Mouse (Mus musculus): Measurements from ENCODE around the gene Mycn. TPM values are rescaled to one million over a fixed set of nuclear protein-coding genes. Genes with fewer than 3 reads are reported as not detected.
A peak's percentile ranks its signal among the peaks of the same experiment; 100 is the strongest.

The Mycn gene
- polyA plus RNA-seq, 1 experiment from 2014 or later: 154 TPM

DNA sequence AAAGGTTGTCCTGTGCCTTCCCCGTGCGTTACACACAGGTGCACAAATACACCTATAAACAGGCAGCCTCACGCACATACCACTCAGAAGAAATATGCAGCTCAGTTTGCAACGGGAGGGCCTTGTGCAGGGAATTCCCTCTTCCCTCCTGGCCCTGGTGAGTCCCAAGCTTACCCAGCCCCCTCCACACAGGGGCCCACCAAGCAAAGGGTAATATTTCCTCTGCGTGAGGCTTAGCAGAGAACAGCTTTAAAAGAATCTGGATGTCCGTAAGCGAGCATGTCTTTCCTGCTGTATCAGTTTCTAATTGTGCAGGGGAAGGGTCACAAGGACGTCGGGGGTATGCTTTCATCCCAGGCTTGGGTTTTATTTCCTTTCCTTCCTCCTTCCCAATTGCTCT, 25.4 kb downstream of the Mycn start:
- 29% methylated on average over 9 of the region's 9 CpGs for WGBS

DNA sequence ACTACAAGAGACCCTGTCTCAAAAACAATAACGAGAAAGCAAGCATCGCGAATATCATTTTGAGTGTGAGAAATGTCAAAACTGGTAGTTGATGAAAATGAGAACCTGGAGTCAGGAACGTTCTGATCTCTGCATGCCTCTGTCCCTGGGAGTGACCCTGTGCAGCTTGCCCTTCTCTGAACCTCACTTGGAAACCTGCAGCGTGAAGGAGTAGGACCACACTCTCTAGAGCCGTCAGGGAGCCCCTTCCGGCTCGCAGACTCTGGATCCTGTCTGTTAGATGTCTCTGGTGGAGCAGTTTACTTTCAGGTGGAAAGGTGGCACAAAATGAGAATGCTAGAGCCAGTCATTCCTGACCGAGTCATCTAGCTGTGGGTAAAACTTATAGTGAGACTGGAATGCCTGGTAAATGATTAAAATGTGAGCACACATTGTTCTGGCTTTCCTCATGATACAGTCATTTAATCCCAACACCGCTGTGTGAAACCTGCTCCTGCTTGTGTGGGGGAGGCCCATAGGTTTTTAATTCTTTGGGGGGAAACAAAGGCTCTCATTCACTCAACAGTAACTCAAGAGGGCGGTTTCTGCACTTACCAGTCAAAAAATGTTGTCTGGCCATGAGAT, 31.2 kb downstream of the Mycn start:
- no peaks in the 10 kb centered on the region for H3K27me3 ChIP-seq (replicated peaks; ENCODE audit: low read depth, poor library complexity, severe bottlenecking)
- peaks cover 50% of the 10 kb centered on the region for H3K4me1 ChIP-seq
- H3K4me3 ChIP-seq: no peak overlapping the region
- H3K27ac ChIP-seq (replicated peaks): peak overlapping the region; percentile 48; the same call in 1 of the 2 replicates
- no peak for DNase-seq (ENCODE audit: low spot score)
- no peaks in the 10 kb centered on the region for H3K9me3 ChIP-seq
- H3K36me3 ChIP-seq (replicated peaks): no peaks in the 10 kb centered on the region
- 79% methylated on average over 11 of the region's 11 CpGs for WGBS

More for the DNA sequence above, 25.4 kb downstream of the Mycn start:
- no peaks in the 10 kb centered on the region for H3K9me3 ChIP-seq
- H3K4me3 ChIP-seq: no peak overlapping the region
- H3K27me3 ChIP-seq (replicated peaks; ENCODE audit: low read depth, poor library complexity, severe bottlenecking): no peaks in the 10 kb centered on the region
- H3K36me3 ChIP-seq (replicated peaks): no peaks in the 10 kb centered on the region
- peak; percentile 60 for DNase-seq (ENCODE audit: low spot score)
- H3K27ac ChIP-seq (replicated peaks): peak overlapping the region; percentile 62
- peaks cover 50% of the 10 kb centered on the region for H3K4me1 ChIP-seq

DNA sequence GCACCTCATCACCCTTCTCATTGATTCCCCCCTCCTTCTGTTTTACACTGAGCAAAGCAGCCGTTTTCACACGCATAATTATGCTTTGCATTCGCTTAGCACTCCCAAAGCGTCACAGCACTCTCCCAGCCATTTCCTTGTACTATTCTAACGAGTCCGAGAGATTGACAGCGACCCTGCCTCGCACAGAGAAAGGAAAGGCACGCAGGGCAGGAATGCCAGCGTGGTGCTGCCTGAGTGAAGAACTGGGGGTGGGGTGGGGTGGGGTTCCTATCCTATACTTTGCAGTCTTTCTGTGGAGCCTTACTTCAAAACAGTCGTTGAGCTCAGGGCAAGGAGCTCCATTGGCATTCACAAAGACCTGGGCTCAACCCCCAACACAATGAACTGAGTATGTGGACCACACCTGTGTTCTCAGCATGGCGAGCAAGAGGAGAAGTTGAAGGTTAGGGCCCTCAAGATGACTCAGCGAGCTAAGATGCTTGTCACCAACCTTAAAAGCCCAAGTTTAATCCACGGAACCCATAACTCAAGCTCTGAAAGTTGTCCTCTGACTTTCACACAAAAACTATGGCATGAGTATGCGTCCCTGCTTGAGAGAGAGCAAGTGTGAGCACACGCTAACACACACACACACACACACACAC, 32.0 kb downstream of the Mycn start:
- H3K4me1 ChIP-seq: peaks cover 50% of the 10 kb centered on the region
- no peak for DNase-seq (ENCODE audit: low spot score)
- no peaks in the 10 kb centered on the region for H3K9me3 ChIP-seq
- no peak overlapping the region for H3K4me3 ChIP-seq
- 66% methylated on average over 16 of the region's 16 CpGs for WGBS
- H3K27ac ChIP-seq (replicated peaks): peak overlapping the region; percentile 48; the same call in 1 of the 2 replicates
- H3K36me3 ChIP-seq (replicated peaks): no peaks in the 10 kb centered on the region
- no peaks in the 10 kb centered on the region for H3K27me3 ChIP-seq (replicated peaks; ENCODE audit: low read depth, poor library complexity, severe bottlenecking)

DNA sequence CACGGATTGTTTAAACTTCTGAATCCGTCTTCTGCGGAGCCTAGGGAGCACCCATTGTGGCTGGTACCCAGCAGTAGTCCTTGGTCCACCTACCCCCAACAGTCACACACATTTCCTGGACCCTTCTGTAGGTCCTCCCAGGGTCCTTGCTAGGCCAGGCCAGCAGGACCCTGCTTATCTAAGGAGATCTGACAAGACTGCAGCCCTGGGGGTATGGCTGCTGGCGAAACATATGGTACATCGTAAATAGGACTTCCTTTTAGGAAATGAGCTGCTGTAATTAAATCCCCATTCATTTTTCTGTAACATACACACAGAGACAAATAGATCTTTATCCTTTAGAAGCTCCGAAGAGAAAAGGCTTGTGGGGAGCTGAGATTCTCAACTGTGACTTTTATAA, 34.9 kb downstream of the Mycn start:
- DNase-seq (ENCODE audit: low spot score): peak; percentile 56
- H3K27me3 ChIP-seq (replicated peaks; ENCODE audit: low read depth, poor library complexity, severe bottlenecking): no peaks in the 10 kb centered on the region
- no peak overlapping the region for H3K4me3 ChIP-seq
- peaks cover 52% of the 10 kb centered on the region for H3K4me1 ChIP-seq
- H3K36me3 ChIP-seq (replicated peaks): no peaks in the 10 kb centered on the region
- no peaks in the 10 kb centered on the region for H3K9me3 ChIP-seq
- WGBS: 48% methylated on average over 6 of the region's 6 CpGs
- peak overlapping the region; percentile 94 for H3K27ac ChIP-seq (replicated peaks)

DNA sequence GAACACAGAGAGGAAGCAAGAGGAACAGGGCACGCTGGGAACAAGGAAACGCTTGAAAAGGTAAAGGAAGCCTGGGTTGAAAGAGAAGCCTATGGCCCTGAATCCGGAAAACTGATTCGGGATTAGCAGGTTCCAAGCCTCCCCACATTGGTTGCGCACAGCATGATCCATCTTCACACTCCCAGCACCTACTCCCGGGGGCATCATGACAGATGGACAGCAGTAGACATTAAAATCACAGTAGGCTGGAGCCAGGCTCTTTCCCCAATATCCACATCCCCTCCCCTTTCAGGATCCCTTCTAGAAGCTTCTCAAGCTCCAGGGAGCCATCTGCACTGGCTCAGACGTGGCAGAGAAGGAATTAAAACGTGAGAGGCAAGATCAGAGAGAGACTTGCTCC, 35.4 kb downstream of the Mycn start:
- Histone ChIP-seq H3K4me3 (no peak overlapping the region), H3K9me3 (no peaks in the 10 kb centered on the region), H3K27ac (replicated peaks) (peak overlapping the region; percentile 94), H3K27me3 (replicated peaks; ENCODE audit: low read depth, poor library complexity, severe bottlenecking) (no peaks in the 10 kb centered on the region), H3K36me3 (replicated peaks) (no peaks in the 10 kb centered on the region), H3K4me1 (peaks cover 52% of the 10 kb centered on the region)
- no peak for DNase-seq (ENCODE audit: low spot score)
- 64% methylated on average over 8 of the region's 8 CpGs for WGBS

DNA sequence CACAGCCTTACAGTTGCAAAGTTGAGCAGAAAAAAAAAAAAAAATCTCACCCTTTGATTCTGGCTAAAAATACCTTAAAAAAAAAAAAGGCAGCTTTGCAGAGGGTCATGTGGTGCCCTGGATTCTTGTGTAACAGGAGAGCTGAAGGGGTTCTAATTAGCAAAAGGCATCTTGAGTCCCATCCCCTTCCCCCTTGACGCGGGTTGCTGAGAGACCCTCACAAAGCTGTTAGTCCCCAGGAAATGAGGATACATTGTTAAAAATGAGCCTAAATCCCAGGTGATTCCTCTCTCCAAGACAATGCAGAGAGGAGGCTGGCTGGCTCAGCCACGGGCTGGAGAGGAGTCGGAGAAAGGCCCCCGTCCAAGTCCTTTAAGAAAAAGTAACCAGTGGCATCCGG, 36.6 kb downstream of the Mycn start:
- Histone ChIP-seq H3K4me3 (peak overlapping the region; percentile 51; the same call in 1 of the 2 replicates), H3K9me3 (0 out of 2 replicates have a peak, but pooled peaks cover 2% of the 10 kb centered on the region), H3K36me3 (replicated peaks) (no peaks in the 10 kb centered on the region), H3K27ac (replicated peaks) (peak overlapping the region; percentile 94), H3K27me3 (replicated peaks; ENCODE audit: low read depth, poor library complexity, severe bottlenecking) (no peaks in the 10 kb centered on the region), H3K4me1 (peaks cover 45% of the 10 kb centered on the region)
- WGBS: 27% methylated on average over 6 of the region's 6 CpGs
- DNase-seq (ENCODE audit: low spot score): peak; percentile 29

DNA sequence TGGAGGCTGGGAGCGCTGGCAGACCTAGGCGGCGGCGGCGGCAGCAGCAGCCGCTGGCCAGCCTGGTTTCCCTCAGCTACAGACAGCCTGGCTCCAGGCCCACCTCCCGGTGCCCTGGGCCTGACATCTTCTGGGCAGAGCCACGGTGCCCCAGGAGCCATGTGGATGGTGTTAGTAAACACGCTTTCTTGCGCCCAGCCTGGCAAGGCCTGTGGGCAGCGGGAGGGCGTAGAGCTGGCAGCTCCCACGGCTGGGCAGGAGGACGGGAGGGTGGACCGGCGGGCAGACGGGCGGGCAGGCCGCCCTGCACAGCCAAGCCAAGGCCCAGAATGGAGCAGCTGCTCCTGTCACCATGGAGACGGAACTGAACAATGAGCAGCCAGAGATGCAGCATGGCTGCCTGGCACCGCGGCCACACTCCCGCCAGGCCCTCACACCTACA, 37.2 kb downstream of the Mycn start:
- 7% methylated on average over 23 of the region's 23 CpGs for WGBS
- Histone ChIP-seq H3K27ac (replicated peaks) (peak overlapping the region; percentile 94), H3K36me3 (replicated peaks) (no peaks in the 10 kb centered on the region), H3K4me3 (peak overlapping the region; percentile 51), H3K27me3 (replicated peaks; ENCODE audit: low read depth, poor library complexity, severe bottlenecking) (no peaks in the 10 kb centered on the region), H3K9me3 (0 out of 2 replicates have a peak, but pooled peaks cover 4% of the 10 kb centered on the region), H3K4me1 (peaks cover 40% of the 10 kb centered on the region)
- peak; percentile 80 for DNase-seq (ENCODE audit: low spot score)

DNA sequence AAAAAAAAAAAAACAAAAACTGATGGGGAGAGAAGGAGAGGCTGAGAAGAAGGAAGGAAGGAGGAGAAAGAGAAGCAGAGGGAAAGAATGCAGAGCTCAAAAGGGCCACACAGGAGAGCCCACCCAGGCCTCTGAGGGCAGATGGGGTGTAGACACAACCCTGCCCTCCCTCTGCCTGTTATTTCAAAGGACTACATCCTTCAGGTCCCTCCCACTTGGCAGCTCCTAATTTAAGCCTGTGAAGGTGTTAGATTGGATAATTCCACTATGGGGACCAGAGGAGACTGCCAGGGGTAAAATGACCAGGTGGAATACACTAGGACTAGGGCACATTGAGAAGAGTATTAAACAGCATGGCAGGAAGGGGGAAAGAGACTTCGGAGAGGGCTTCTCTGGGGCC, 37.6 kb downstream of the Mycn start:
- H3K36me3 ChIP-seq (replicated peaks): no peaks in the 10 kb centered on the region
- WGBS: 26% methylated on average over 1 of the region's 1 CpGs
- H3K4me3 ChIP-seq: peak overlapping the region; percentile 51
- H3K4me1 ChIP-seq: peaks cover 36% of the 10 kb centered on the region
- H3K9me3 ChIP-seq: 0 out of 2 replicates have a peak, but pooled peaks cover 4% of the 10 kb centered on the region
- no peak for DNase-seq (ENCODE audit: low spot score)
- no peaks in the 10 kb centered on the region for H3K27me3 ChIP-seq (replicated peaks; ENCODE audit: low read depth, poor library complexity, severe bottlenecking)
- H3K27ac ChIP-seq (replicated peaks): peak overlapping the region; percentile 94

DNA sequence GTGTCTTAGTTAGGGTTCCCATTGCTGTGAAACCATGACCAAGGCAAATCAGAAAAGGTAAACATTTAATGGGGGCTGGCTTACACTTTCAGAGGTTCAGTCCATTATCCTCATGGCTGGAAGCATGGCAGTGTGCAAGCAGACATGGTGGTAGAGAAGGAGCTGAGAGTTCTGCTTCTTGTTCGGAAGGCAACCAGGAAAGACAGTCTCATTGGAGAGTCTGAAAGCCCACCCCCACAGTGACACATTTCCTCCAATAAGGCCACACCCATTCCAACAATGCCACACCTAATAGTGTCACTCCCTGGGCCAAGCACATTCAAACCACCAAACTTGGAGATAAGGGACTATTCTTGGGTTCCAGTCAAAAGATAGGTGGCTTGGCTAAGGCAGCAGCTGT, 39.3 kb downstream of the Mycn start:
- H3K36me3 ChIP-seq (replicated peaks): no peaks in the 10 kb centered on the region
- WGBS: 95% methylated on average over 1 of the region's 1 CpGs

DNA sequence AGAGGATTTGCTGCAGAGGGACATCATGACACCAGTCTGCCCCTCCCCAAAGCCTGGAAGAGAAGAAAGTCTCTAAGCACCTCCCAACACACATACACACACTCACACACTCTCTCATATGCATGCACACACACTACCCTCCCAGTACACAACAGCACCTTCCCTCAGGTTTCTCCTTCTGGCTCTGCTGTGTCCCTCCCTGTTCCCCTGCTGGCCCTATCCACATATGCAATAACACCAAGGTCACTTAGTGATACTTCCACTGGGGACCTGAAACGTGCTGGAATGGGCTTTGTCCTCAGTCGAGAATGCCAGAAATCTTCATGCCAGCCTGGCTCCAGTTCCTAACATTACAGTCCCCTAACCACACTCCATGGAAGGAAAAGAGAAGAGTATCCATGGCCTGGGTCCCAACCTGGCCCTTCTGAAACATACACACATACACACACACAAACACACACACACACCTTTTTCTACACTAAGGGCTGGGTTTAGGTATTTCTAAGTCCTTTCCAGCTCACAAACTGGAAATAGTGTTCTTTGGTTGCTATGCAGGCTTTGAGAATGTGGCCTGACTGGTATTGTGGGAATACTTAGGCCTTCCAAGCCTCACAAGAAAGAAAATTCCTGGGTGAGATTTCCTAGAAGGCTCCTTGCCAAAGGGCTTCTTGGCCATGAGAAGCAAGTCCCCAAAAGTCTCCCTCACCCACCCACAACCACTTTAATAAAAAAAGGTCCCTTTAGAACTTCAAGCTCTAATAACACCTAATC, 43.2 kb downstream of the Mycn start:
- Histone ChIP-seq H3K27ac (replicated peaks) (peak overlapping the region; percentile 66), H3K9me3 (0 out of 2 replicates have a peak, but pooled peaks cover 4% of the 10 kb centered on the region), H3K36me3 (replicated peaks) (no peaks in the 10 kb centered on the region), H3K4me3 (no peak overlapping the region), H3K27me3 (replicated peaks; ENCODE audit: low read depth, poor library complexity, severe bottlenecking) (no peaks in the 10 kb centered on the region), H3K4me1 (peaks cover 15% of the 10 kb centered on the region)
- DNase-seq (ENCODE audit: low spot score): no peak
- WGBS: 57% methylated on average over 2 of the region's 2 CpGs

More for the DNA sequence above, 39.3 kb downstream of the Mycn start:
- no peak overlapping the region for H3K27ac ChIP-seq (replicated peaks)
- no peak for DNase-seq (ENCODE audit: low spot score)
- H3K4me3 ChIP-seq: no peak overlapping the region
- no peaks in the 10 kb centered on the region for H3K27me3 ChIP-seq (replicated peaks; ENCODE audit: low read depth, poor library complexity, severe bottlenecking)
- H3K4me1 ChIP-seq: peaks cover 49% of the 10 kb centered on the region
- 0 out of 2 replicates have a peak, but pooled peaks cover 4% of the 10 kb centered on the region for H3K9me3 ChIP-seq

DNA sequence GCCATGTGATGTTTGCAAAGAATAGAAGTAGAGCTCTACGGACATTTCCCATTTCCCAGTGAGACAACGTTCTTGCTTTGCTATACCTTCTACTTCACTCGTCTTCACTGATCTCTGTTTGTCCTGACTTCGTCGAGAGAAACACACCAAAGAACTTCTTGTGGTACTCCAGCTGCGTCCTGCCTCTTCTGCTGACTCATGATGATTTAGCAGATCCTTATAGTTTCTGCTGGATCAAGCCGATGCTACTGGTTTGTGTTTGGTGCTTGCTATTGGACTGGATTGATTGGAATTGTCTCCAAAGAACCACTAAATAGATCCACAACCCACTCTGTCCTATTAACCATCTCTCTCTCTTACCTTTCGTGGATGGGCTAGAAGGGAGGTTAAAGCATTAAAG, 47.7 kb downstream of the Mycn start:
- Histone ChIP-seq H3K4me1 (peaks cover 19% of the 10 kb centered on the region), H3K4me3 (no peak overlapping the region), H3K27me3 (replicated peaks; ENCODE audit: low read depth, poor library complexity, severe bottlenecking) (no peaks in the 10 kb centered on the region), H3K36me3 (replicated peaks) (no peaks in the 10 kb centered on the region), H3K9me3 (no peaks in the 10 kb centered on the region), H3K27ac (replicated peaks) (no peak overlapping the region)
- WGBS: 93% methylated on average over 8 of the region's 8 CpGs
- no peak for DNase-seq (ENCODE audit: low spot score)

DNA sequence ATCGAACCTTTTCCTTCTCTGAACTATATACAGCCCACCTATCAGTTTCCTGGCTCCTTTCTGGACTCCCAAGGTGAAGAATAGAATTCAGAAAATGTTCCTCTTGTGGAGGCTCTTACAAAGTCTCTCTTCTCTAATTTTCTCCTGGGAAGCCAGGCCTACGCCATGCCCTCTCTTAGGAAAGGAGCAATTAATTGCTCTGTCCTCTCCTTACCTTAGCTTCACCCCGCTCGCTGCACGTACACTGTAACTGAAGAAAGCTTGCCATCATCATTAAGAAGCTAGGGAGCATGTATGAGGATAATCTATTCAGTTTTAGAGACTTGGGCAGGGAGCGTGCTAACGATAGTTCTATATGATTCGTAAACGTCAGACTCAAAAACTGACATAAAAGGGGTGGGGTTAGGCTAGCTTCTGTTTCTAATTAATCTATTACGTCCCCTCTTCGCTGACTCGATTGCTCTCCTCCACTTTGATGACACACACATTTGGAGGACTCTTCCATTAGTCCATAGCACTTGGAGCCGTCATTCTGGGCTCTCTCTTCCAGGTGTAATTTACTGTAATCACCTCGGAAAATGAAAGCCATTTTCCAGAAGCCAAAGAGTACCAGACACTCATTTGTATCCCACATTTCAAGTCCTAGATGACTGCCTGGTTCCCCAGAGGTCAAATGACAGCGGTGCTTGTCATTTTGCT, 55.4 kb downstream of the Mycn start:
- Histone ChIP-seq H3K4me1 (peaks cover 24% of the 10 kb centered on the region), H3K36me3 (replicated peaks) (no peaks in the 10 kb centered on the region), H3K4me3 (no peak overlapping the region), H3K27me3 (replicated peaks; ENCODE audit: low read depth, poor library complexity, severe bottlenecking) (no peaks in the 10 kb centered on the region), H3K9me3 (no peaks in the 10 kb centered on the region), H3K27ac (replicated peaks) (peak overlapping the region; percentile 71; the same call in 1 of the 2 replicates)
- peak; percentile 27 for DNase-seq (ENCODE audit: low spot score)
- WGBS: 38% methylated on average over 15 of the region's 15 CpGs
